Mouse (Mus musculus) R1 (cell line): ENCODE results near the gene Glis3.

Source experiments
- DNase-seq: peaks from one replicate; pipeline ENCODE4 v3.0.0-alpha.2; 2018; ENCODE audit warnings: low read depth, low spot score

Gene Glis3

GRCm38 (mm10) chr19:28328444-28329110, 351.3 kb downstream of the Glis3 start:
- DNase-seq, result no peak

- DNase-seq, result no peak
Observed at GRCm38 (mm10) chr19:28327536-28327935, 352.3 kb downstream of the Glis3 start.

- no peak for DNase-seq
Observed at GRCm38 (mm10) chr19:28306036-28306435, 373.8 kb downstream of the Glis3 start.

- no peak for DNase-seq
Observed at GRCm38 (mm10) chr19:28305510-28305909, 374.4 kb downstream of the Glis3 start.

- no peak for DNase-seq
Observed at GRCm38 (mm10) chr19:28302831-28303242, 377.0 kb downstream of the Glis3 start.

DNA sequence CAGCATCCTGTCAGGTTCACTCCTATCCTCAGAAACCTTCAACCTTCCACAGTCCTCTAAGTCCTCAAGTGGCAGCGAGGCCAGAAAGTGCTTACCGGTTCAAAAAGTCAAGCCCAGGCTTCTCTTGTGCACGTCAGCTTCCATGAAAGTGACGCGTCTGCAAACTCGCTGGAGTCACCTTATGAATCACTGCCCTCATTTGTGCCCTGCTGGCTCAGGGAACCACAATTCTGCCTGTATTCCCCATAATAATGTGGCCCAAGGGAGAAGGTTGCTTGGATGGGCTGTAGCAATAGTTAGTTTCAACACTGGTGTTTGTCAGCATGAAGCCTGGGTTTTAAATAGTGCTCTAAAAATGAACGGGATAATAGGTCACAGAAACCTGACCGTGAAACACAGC, 379.7 kb downstream of the Glis3 start:
- DNase-seq, result no peak

- peak; percentile 8 for DNase-seq
Observed at GRCm38 (mm10) chr19:28299211-28299775, 380.6 kb downstream of the Glis3 start.

DNA sequence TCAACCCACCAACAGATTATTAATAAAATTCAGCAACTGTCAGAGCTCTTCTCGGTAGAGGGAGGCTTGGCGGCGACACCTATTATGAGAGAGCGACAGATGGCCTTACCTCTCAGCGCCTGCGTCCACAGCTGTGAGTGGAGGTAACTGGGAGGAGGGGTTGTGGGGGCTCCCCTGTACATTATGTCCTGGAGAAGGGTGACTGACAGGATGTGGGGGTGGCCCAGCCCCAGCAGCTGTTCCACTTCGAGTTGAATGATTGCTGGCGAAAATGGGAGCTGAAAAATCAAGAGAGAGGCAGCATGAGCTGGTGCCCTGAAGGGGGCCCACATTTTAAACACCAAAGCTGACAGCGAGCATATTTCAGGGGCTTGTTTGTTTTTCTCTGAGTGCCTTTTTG, 381.2 kb downstream of the Glis3 start:
- no peak for DNase-seq

- DNase-seq, result no peak
Observed at GRCm38 (mm10) chr19:28291596-28291995, 388.3 kb downstream of the Glis3 start.

DNA sequence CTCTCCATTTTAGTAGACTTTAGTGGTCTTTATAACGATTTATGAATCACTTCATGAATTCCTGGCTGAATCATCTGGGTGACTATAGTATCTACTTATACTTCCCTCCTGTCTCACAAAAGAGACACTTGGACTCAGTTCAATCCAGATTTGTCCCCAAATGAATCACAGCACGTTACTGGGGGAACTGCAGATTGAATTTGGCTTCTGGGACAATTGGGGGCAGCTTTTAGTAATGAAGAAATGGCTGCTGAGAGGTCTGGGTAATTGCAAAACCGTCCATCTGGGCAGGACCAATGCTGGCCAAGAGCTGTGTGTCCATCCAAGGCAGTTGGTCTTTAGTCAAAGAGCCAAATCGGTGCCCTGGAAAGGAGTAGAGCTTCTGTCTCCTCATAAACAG, 390.4 kb downstream of the Glis3 start:
- DNase-seq, result no peak

- no peak for DNase-seq
Observed at GRCm38 (mm10) chr19:28287431-28287830, 392.4 kb downstream of the Glis3 start.

DNA sequence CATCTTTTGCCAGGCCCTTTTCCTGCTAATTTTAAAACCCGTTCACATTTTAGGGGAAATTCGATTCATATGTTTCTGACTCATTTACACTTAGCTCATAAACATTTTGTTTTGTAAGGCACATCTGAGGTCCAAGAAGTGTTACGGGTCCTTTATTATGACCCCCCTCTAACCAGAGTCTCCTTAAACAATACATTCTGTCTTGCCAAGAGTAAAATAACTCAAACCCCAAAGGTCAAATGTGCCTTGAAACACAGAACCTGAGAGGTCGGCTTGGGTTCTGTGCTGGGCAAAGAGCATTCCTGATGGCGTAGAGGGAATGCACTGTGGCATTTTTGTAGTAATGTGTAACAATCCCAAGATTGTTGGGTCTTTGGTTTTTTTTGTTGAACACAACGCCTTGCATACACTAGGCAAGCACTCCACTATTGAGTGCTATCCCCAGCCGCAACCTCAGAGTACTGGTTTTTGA, 395.7 kb downstream of the Glis3 start:
- DNase-seq, result no peak

GRCm38 (mm10) chr19:28283241-28284097, 396.4 kb downstream of the Glis3 start:
- no peak for DNase-seq

DNA sequence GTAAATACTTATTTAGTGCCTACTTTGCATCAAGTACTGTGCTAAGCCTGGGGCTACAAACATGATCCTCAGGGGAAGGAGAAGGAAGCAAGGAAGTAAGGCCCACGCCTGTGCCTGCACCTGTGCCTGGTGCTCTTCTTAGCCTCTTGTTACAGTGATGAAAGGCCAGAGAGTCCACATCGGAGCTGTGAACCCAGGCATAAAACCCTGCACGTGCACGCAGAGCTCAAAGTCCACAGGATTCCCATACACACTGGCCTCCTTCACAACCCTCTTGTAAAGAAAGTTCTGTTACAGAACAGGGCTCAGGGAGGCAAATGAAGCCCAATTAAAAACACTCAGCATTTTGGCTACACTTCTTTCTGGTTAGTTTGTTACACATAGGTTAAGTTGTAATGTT, 398.5 kb downstream of the Glis3 start:
- DNase-seq, result no peak

GRCm38 (mm10) chr19:28277104-28277503, 402.8 kb downstream of the Glis3 start:
- DNase-seq, result no peak

DNA sequence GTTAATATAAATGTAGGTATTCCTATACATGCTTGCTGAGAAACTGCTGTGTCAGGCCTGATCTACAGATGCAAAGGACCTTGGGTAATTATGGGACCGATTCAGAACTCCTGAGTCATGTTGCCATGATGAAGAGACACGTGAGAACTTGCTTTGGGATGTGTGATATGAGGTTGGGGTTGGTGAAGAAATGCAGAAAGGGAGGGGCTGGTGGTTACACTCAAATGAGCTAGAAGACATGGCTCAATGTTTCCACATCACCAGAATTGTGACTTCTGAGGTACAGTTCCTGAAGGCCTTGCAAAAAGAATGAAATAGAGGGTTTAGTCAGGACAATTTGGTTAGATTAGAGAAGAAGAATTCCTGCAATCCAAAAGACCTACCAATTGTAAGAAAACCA, 405.4 kb downstream of the Glis3 start:
- no peak for DNase-seq

GRCm38 (mm10) chr19:28273946-28274345, 405.9 kb downstream of the Glis3 start:
- no peak for DNase-seq

DNA sequence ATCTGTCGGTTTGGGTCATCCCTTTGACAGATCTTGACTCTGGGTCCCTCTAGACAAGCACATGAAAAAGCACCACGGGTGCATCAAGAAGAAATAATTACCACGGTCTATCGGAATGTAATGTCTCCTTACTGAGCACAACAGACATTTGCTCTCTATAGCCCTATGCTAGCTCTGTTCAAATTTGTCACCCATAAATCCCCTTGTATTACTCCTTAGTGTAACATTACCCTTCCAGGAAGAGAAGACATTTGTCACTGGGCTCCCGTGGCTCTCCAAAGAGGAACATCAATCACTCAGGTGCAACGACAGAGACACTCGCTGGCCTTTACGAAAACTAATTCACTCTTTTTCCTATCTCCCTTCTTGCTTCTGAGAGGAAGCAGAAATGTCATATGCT, 413.0 kb downstream of the Glis3 start:
- no peak for DNase-seq

DNA sequence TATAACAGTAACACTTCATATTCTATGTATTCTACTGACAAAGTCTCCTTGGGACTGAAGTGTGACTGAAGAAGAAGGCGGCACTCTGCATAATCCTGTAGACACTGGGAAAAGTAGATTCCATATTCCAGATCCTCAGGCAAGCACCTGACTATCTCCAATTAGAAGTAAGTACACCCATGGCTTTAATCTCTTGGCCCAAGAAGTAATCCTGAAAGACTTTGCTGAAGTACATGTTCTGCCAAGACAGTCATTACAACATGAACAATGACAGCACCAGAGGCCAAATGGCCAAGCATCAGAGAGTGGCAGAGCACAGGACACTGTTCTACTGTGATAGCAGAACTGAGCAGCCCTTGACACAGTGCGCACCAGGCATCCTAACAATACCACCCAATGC, 414.1 kb downstream of the Glis3 start:
- DNase-seq, result no peak

DNA sequence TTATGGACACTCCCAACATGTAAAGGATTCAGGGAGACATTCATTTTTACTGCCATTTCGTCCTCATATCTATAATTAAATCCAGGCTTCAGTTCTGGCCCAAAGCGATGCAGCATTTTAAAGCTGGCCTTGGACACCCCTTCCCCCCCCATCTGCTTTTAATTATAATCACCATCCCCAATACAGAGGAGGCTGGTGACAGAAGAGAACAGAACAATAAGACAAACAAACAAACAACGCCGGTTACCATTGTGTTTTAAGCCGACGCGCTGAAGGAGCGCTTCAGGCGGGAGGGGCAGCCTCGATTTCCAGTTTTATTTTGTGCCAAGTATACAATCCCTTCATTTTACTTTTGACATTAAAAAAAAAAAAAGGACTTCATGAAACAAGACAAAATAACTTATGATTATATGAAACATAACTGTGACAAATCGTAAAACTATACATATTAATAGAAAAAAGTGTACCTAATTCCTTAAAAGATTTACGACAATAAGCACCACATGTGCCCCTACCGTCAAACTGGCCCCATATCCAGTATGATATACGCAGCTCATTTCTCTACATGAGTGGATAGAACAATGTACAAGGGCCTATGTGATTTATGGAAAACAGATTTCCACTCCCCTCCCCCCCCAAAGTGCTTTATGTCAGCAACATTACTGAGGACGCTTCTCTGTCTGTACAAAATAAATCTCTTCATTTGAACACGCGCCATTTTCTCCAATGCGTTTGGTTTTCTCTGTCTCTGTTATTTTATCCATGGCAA, 420.8 kb downstream of the Glis3 start:
- no peak for DNase-seq

DNA sequence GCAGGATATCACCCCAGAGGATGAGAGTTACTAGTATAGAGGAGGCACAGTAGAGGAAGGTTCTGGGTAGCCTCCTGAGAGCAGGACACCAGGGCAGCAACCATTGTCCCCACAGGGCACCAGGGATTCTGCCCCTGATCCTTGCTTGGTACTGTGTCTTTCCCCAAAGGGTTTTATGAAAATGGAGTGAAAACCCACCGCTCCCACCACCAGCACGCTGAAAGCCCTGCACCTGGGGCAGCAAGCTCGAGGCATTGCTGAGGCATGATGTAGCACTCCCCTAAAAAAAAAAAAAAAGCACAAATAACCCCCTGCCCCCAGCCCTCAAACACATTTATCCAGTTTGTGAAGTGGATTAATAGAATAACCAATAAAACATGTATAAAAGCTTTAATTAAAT, 421.4 kb downstream of the Glis3 start:
- no peak for DNase-seq

- DNase-seq, result no peak
Observed at GRCm38 (mm10) chr19:28247345-28247744, 432.5 kb downstream of the Glis3 start.
